Mouse (Mus musculus) monocyte, adult 2 months (primary cell): ENCODE results near the gene Gm28363.
"Not testable (repeated sequence)": the region's sequence is repeated elsewhere in the genome, so short reads cannot be mapped to it uniquely, and the experiment has no call there.

Source experiments
- DNase-seq, 2 experiments: peaks; one replicate each; pipeline ENCODE4 v3.0.0; 2022; ENCODE audit warnings: low spot score in 2 of 2, low read depth in 1 of 2

The Gm28363 gene

GRCm38 (mm10) chr1:117696831-117697230 is at the start of gene Gm28363:
TSS of gene Gm28363 (plus strand) at chr1:117697131.
- DNase-seq: not testable (repeated sequence)

GRCm38 (mm10) chr1:117650236-117650635 is 46.7 kb upstream of the Gm28363 start:
- DNase-seq: not testable (repeated sequence)
